ENCODE assay signal across 8 mouse cellular contexts in the genomic region with DNA sequence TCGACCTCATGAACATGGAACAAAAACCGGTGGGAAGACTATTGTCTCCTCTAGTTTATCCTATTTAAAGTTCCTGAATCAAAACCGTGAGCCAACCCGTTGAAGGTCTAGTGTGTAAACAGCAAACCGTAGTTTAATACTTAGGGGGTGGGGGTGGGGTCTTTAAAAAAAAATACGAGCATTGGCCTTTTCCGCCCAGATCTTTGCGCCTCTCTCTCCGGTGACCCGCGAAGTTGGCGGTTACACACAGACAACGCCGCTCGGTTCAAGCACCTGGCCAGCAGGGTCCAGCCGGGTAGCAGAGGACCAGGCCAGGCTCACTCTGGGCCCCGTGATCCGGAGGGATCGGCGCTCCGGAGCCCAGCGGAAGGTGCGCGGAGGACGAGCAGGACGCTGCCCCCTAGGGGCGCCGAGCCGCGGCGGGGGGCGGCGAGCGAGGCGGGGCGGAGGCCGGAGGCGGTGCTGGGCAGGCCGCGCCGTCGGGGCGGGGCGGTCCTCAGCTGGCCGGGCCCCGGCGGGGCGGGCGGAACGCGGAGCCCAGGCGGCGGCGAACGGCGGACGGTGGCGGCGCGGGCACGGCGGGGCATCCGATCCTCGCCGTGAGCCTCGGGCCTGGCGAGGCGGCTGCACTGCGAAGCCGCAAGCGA. TPM values are rescaled to one million over a fixed set of nuclear protein-coding genes. Genes with fewer than 3 reads are reported as not detected.
DNase-seq lines count a peak whose midpoint lies in the region; ATAC-seq lines count a peak whose summit lies in the region.

A gene (plus strand): TSS at position 540 of the 647 bp plus-strand sequence.

- H3K27me3 ChIP-seq in neural tube, embryonic 11.5 days (ENCODE audit: control insufficient read depth, insufficient read depth, low read length), result no peaks in the 10 kb centered on the region
- no peaks in the 10 kb centered on the region for H3K27me3 ChIP-seq in embryonic facial prominence, embryonic 10.5 days (replicated peaks; ENCODE audit: low read depth, poor library complexity, severe bottlenecking)
- no peaks in the 10 kb centered on the region for H3K27me3 ChIP-seq in limb, embryonic 12.5 days
- no peaks in the 10 kb centered on the region for H3K27me3 ChIP-seq in midbrain, embryonic 13.5 days

- peak within 1 kb of the TSS; percentile 82 for H3K27ac ChIP-seq in neural tube, embryonic 11.5 days (ENCODE audit: low read depth, low read length)
- peak within 1 kb of the TSS; percentile 92 for H3K27ac ChIP-seq in embryonic facial prominence, embryonic 10.5 days (replicated peaks)
- peak within 1 kb of the TSS; percentile 88 for H3K27ac ChIP-seq in limb, embryonic 12.5 days
- peak within 1 kb of the TSS; percentile 94 for H3K27ac ChIP-seq in midbrain, embryonic 13.5 days

- no peaks in the 10 kb centered on the region for H3K36me3 ChIP-seq in neural tube, embryonic 11.5 days (ENCODE audit: control insufficient read depth, insufficient read depth, low read length)
- H3K36me3 ChIP-seq in embryonic facial prominence, embryonic 10.5 days (replicated peaks), result peaks cover 12% of the 10 kb centered on the region
- H3K36me3 ChIP-seq in limb, embryonic 12.5 days, result no peaks in the 10 kb centered on the region
- H3K36me3 ChIP-seq in midbrain, embryonic 13.5 days, result 0 out of 2 replicates have a peak, but pooled peaks cover 4% of the 10 kb centered on the region

- H3K4me2 ChIP-seq in neural tube, embryonic 11.5 days (ENCODE audit: low read depth), result peak within 1 kb of the TSS; percentile 56
- H3K4me2 ChIP-seq in limb, embryonic 12.5 days, result peak within 1 kb of the TSS; percentile 72
- peak within 1 kb of the TSS; percentile 53 for H3K4me2 ChIP-seq in midbrain, embryonic 13.5 days (replicated peaks)

- under 1% methylated on average over 31 of the region's 71 CpGs for WGBS in neural tube, embryonic 11.5 days
- WGBS in embryonic facial prominence, embryonic 10.5 days, result under 1% methylated on average over 71 of the region's 71 CpGs
- WGBS in limb, embryonic 12.5 days, result under 1% methylated on average over 69 of the region's 71 CpGs
- WGBS in midbrain, embryonic 13.5 days, result 1% methylated on average over 58 of the region's 71 CpGs

- peak within 1 kb of the TSS; percentile 84 for H3K9ac ChIP-seq in neural tube, embryonic 11.5 days (ENCODE audit: low read length)
- peak within 1 kb of the TSS; percentile 91 for H3K9ac ChIP-seq in limb, embryonic 12.5 days (replicated peaks)
- H3K9ac ChIP-seq in midbrain, embryonic 13.5 days (replicated peaks), result peak within 1 kb of the TSS; percentile 93

- peak; percentile 84 for ATAC-seq in neural tube, embryonic 11.5 days (ENCODE audit: insufficient read depth, low FRiP score, low TSS enrichment)
- peak; percentile 79 for ATAC-seq in limb, embryonic 12.5 days (ENCODE audit: insufficient number of reproducible peaks, insufficient read depth, low FRiP score, low TSS enrichment, low read depth)
- peak; percentile 88 for ATAC-seq in midbrain, embryonic 13.5 days

- H3K9me3 ChIP-seq in neural tube, embryonic 11.5 days (ENCODE audit: control insufficient read depth, low read length), result no peaks in the 10 kb centered on the region
- H3K9me3 ChIP-seq in embryonic facial prominence, embryonic 10.5 days, result no peaks in the 10 kb centered on the region
- no peaks in the 10 kb centered on the region for H3K9me3 ChIP-seq in limb, embryonic 12.5 days
- no peaks in the 10 kb centered on the region for H3K9me3 ChIP-seq in midbrain, embryonic 13.5 days

- peak within 1 kb of the TSS; percentile 97 for H3K4me3 ChIP-seq in neural tube, embryonic 11.5 days (ENCODE audit: low read depth, low read length)
- H3K4me3 ChIP-seq in embryonic facial prominence, embryonic 10.5 days, result peak within 1 kb of the TSS; percentile 96
- peak within 1 kb of the TSS; percentile 94 for H3K4me3 ChIP-seq in limb, embryonic 12.5 days (replicated peaks)
- peak within 1 kb of the TSS; percentile 91 for H3K4me3 ChIP-seq in midbrain, embryonic 13.5 days (replicated peaks)

- no peaks in the 10 kb centered on the region; the same call in 1 of the 2 replicates for H3K4me1 ChIP-seq in neural tube, embryonic 11.5 days (ENCODE audit: control insufficient read depth, insufficient read depth, low read length)
- peaks cover 14% of the 10 kb centered on the region for H3K4me1 ChIP-seq in embryonic facial prominence, embryonic 10.5 days
- peaks cover 5% of the 10 kb centered on the region; the same call in 1 of the 2 replicates for H3K4me1 ChIP-seq in limb, embryonic 12.5 days (replicated peaks)
- peaks cover 20% of the 10 kb centered on the region for H3K4me1 ChIP-seq in midbrain, embryonic 13.5 days (replicated peaks)

- DNase-seq in neural tube, embryonic 11.5 days (ENCODE audit: low spot score), result peak; percentile 85
- no peak for DNase-seq in neural tube, embryonic 10.5 days (ENCODE audit: extremely low spot score, low spot score)
- DNase-seq in embryonic facial prominence, embryonic 10.5 days (ENCODE audit: low spot score), result peak; percentile 87
- DNase-seq in heart, adult 11 months, result peak; percentile 99
- peak; percentile 88 for DNase-seq in kidney, adult 11 months
- peak; percentile 81 to 92 for DNase-seq in spleen, adult 18-20 months

RNA-seq across cellular contexts. Expression of the gene that starts here (rescaled TPM):
- polyA plus RNA-seq in neural tube, embryonic 11.5 days (2014; fragmentation: Nextera tagmentation; extraction: Ambion mirVana), result 130 and 134 TPM in 2 replicates
- 28.1 and 28.3 TPM in 2 replicates for polyA plus RNA-seq in embryonic facial prominence, embryonic 10.5 days (2016; fragmentation: Nextera tagmentation; extraction: Ambion mirVana)
- polyA plus RNA-seq in limb, embryonic 12.5 days (2016; fragmentation: Nextera tagmentation; extraction: Ambion mirVana), result 13.8 TPM in 2 replicates
- polyA plus RNA-seq in midbrain, embryonic 13.5 days (2015; fragmentation: Nextera tagmentation; extraction: Ambion mirVana), result 304 and 317 TPM in 2 replicates
